Mouse (Mus musculus): Measurements from ENCODE around the gene Pdzd11. TPM values are rescaled to one million over a fixed set of nuclear protein-coding genes. Genes with fewer than 3 reads are reported as not detected.

The Pdzd11 gene
- polyA plus RNA-seq, 1 experiment from 2014 or later = 161 TPM

GRCm38 (mm10) chrX:100618488-100618887, 7.9 kb downstream of the Pdzd11 start:
- Histone ChIP-seq H3K36me3 (ENCODE audit: control insufficient read depth, insufficient read depth, low read length) (peaks cover 3% of the 10 kb centered on the region; the same call in 1 of the 2 replicates), H3K4me2 (ENCODE audit: low read length) (no peak overlapping the region), H3K9ac (ENCODE audit: low read length) (no peak overlapping the region), H3K27ac (ENCODE audit: low read depth, low read length) (no peak overlapping the region), H3K9me3 (replicated peaks; ENCODE audit: control insufficient read depth, low read length) (no peaks in the 10 kb centered on the region), H3K4me1 (ENCODE audit: control insufficient read depth, insufficient read depth, low read length) (no peaks in the 10 kb centered on the region), H3K27me3 (replicated peaks; ENCODE audit: control insufficient read depth, insufficient read depth, low read length) (no peaks in the 10 kb centered on the region), H3K4me3 (ENCODE audit: low read depth, low read length) (no peak overlapping the region)
- no peak for DNase-seq (ENCODE audit: low spot score)
- no peak for ATAC-seq
- WGBS = 70% methylated on average over 3 of the region's 3 CpGs

GRCm38 (mm10) chrX:100605314-100605713, 21.1 kb downstream of the Pdzd11 start, which contains the start of gene Arr3:
Arr3 (plus strand) TSS chrX:100605497.
- Histone ChIP-seq H3K9me3 (replicated peaks; ENCODE audit: control insufficient read depth, low read length) (no peaks in the 10 kb centered on the region), H3K4me2 (ENCODE audit: low read length) (no peak within 1 kb of the TSS), H3K4me1 (ENCODE audit: control insufficient read depth, insufficient read depth, low read length) (no peaks in the 10 kb centered on the region), H3K4me3 (ENCODE audit: low read depth, low read length) (no peak within 1 kb of the TSS), H3K9ac (ENCODE audit: low read length) (no peak within 1 kb of the TSS), H3K27ac (ENCODE audit: low read depth, low read length) (no peak within 1 kb of the TSS), H3K36me3 (ENCODE audit: control insufficient read depth, insufficient read depth, low read length) (no peaks in the 10 kb centered on the region), H3K27me3 (replicated peaks; ENCODE audit: control insufficient read depth, insufficient read depth, low read length) (no peaks in the 10 kb centered on the region)
- WGBS = 37% methylated on average over 1 of the region's 1 CpGs
- DNase-seq (ENCODE audit: low spot score) (no peak), ATAC-seq (no peak)

- no peak overlapping the region for H3K9ac ChIP-seq (ENCODE audit: low read length)
- WGBS = 66% methylated on average over 4 of the region's 4 CpGs
- no peaks in the 10 kb centered on the region for H3K36me3 ChIP-seq (ENCODE audit: control insufficient read depth, insufficient read depth, low read length)
Measured at GRCm38 (mm10) chrX:100599755-100600154, 26.6 kb downstream of the Pdzd11 start.

DNA sequence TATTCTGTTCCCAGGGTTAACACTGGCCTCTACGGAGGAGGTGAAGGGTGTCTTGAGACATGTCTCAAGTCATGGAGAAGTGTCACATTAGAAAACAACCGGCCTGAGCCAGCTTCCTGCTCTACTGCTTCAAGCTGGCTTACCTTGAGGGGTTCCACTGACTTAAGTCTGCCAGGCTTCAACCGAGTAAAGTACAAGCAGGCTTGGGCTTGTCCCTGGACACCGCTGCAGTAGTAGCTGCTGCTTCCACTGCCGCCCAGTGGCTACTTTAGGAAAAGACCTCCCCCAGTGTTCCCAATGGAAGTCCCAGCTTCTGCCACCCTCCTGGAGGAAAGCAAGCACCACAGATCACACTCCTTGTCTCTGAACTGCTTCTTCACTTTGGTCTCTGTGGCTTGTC, 28.9 kb downstream of the Pdzd11 start:
- Histone ChIP-seq H3K36me3 (ENCODE audit: control insufficient read depth, insufficient read depth, low read length) (no peaks in the 10 kb centered on the region), H3K27me3 (replicated peaks; ENCODE audit: control insufficient read depth, insufficient read depth, low read length) (no peaks in the 10 kb centered on the region), H3K27ac (ENCODE audit: low read depth, low read length) (no peak overlapping the region), H3K9me3 (replicated peaks; ENCODE audit: control insufficient read depth, low read length) (no peaks in the 10 kb centered on the region), H3K4me1 (ENCODE audit: control insufficient read depth, insufficient read depth, low read length) (no peaks in the 10 kb centered on the region), H3K4me3 (ENCODE audit: low read depth, low read length) (no peak overlapping the region), H3K4me2 (ENCODE audit: low read length) (no peak overlapping the region), H3K9ac (ENCODE audit: low read length) (no peak overlapping the region)
- DNase-seq (ENCODE audit: low spot score) = peak; percentile 46
- no peak for ATAC-seq
- 30% methylated on average over 5 of the region's 5 CpGs for WGBS

More at GRCm38 (mm10) chrX:100599755-100600154, 26.6 kb downstream of the Pdzd11 start:
- no peaks in the 10 kb centered on the region for H3K27me3 ChIP-seq (replicated peaks; ENCODE audit: control insufficient read depth, insufficient read depth, low read length)
- no peak overlapping the region for H3K4me3 ChIP-seq (ENCODE audit: low read depth, low read length)
- ATAC-seq = no peak
- no peak overlapping the region for H3K27ac ChIP-seq (ENCODE audit: low read depth, low read length)
- no peak for DNase-seq (ENCODE audit: low spot score)
- H3K9me3 ChIP-seq (replicated peaks; ENCODE audit: control insufficient read depth, low read length) = no peaks in the 10 kb centered on the region
- no peaks in the 10 kb centered on the region for H3K4me1 ChIP-seq (ENCODE audit: control insufficient read depth, insufficient read depth, low read length)
- H3K4me2 ChIP-seq (ENCODE audit: low read length) = no peak overlapping the region

DNA sequence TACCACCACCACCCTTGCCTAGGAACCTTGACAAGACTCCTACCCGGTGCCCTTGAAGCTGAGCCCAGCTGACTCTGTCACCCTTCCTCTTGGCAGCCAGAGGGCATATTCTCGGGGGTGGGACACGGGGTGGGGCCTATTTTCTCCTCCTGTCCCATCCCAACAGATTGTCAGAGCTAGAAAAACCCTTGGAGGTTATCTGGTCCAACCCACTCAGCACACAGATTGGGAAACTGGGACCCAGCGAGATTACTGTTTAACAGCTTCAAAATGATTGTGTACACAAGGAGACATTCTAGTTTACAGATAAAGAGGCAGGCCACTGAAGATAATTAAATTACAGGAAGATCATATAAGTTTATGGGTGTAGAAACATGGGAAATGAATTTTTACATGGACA, 31.6 kb downstream of the Pdzd11 start, which contains the start of gene P2ry4:
TSS of gene P2ry4 (minus strand) at position 79 of the 400 bp plus-strand sequence.
- H3K4me3 ChIP-seq (ENCODE audit: low read depth, low read length) = no peak within 1 kb of the TSS
- H3K27me3 ChIP-seq (replicated peaks; ENCODE audit: control insufficient read depth, insufficient read depth, low read length) = no peaks in the 10 kb centered on the region
- WGBS = 61% methylated on average over 4 of the region's 4 CpGs
- DNase-seq (ENCODE audit: low spot score) (no peak), ATAC-seq (no peak)
- H3K9me3 ChIP-seq (replicated peaks; ENCODE audit: control insufficient read depth, low read length) = no peaks in the 10 kb centered on the region
- H3K27ac ChIP-seq (ENCODE audit: low read depth, low read length) = no peak within 1 kb of the TSS
- no peak within 1 kb of the TSS for H3K9ac ChIP-seq (ENCODE audit: low read length)
- no peaks in the 10 kb centered on the region for H3K36me3 ChIP-seq (ENCODE audit: control insufficient read depth, insufficient read depth, low read length)
- no peak within 1 kb of the TSS for H3K4me2 ChIP-seq (ENCODE audit: low read length)
- H3K4me1 ChIP-seq (ENCODE audit: control insufficient read depth, insufficient read depth, low read length) = no peaks in the 10 kb centered on the region

Other genes with a start within 250 kb of the Pdzd11 start
- not detected in 2 replicates for gene Otud6a, start 197.6 kb downstream of the Pdzd11 start, polyA plus RNA-seq (2014; fragmentation: Nextera tagmentation; extraction: Ambion mirVana)
- 0.26 and 0.32 TPM in 2 replicates for gene Awat2, start 183.9 kb downstream of the Pdzd11 start, polyA plus RNA-seq (2014; fragmentation: Nextera tagmentation; extraction: Ambion mirVana)
- gene Igbp1, start 132.3 kb downstream of the Pdzd11 start, polyA plus RNA-seq (2014; fragmentation: Nextera tagmentation; extraction: Ambion mirVana) = 34.3 and 34.8 TPM in 2 replicates
- not detected in 2 replicates for gene Dgat2l6, start 101.7 kb downstream of the Pdzd11 start, polyA plus RNA-seq (2014; fragmentation: Nextera tagmentation; extraction: Ambion mirVana)
- gene Awat1, start 54.3 kb downstream of the Pdzd11 start, polyA plus RNA-seq (2014; fragmentation: Nextera tagmentation; extraction: Ambion mirVana) = not detected in 2 replicates
- gene P2ry4, start 31.7 kb downstream of the Pdzd11 start, polyA plus RNA-seq (2014; fragmentation: Nextera tagmentation; extraction: Ambion mirVana) = not detected in 2 replicates
- gene Arr3, start 21.1 kb downstream of the Pdzd11 start, polyA plus RNA-seq (2014; fragmentation: Nextera tagmentation; extraction: Ambion mirVana) = not detected in 2 replicates
- 16.9 and 21.0 TPM in 2 replicates for gene Kif4, start 831 bp downstream of the Pdzd11 start, polyA plus RNA-seq (2014; fragmentation: Nextera tagmentation; extraction: Ambion mirVana)
- gene Gdpd2, start 103.3 kb upstream of the Pdzd11 start, polyA plus RNA-seq (2014; fragmentation: Nextera tagmentation; extraction: Ambion mirVana) = 12.7 and 13.4 TPM in 2 replicates
- 14.0 and 15.5 TPM in 2 replicates for gene Dlg3, start 141.2 kb upstream of the Pdzd11 start, polyA plus RNA-seq (2014; fragmentation: Nextera tagmentation; extraction: Ambion mirVana)